Mouse (Mus musculus) gastrocnemius, postnatal 14 days (tissue): Measurements from ENCODE around the gene Xrn2. TPM values are rescaled to one million over a fixed set of nuclear protein-coding genes. Genes with fewer than 3 reads are reported as not detected.

Experiments
- DNase-seq: peaks from one replicate; pipeline ENCODE4 v3.0.0; 2021; ENCODE audit warnings: mixed read lengths
- intact Hi-C: fragments of 180-260 bp; cut with DNase I; formaldehyde crosslinking; loops from one replicate; pipeline ENCODE4 v1.15.1; 2025; ENCODE audit warnings: low total_unique reads
- total RNA-seq, 2 experiments: library from RNA; stranded (reverse); gene quantifications; 2 replicates each; pipeline ENCODE4 v1.2.3; 2021

Xrn2 gene
- total RNA-seq, 2 experiments from 2014 or later, result 17.7 to 20.9 TPM

- no peak for DNase-seq
- intact Hi-C loops, result no loop called here
Observed at GRCm38 (mm10) chr2:147035864-147036263, 23.1 kb downstream of the Xrn2 start.

- DNase-seq, result no peak
- intact Hi-C loops, result no loop called here
Observed at GRCm38 (mm10) chr2:147047051-147047450, 34.3 kb downstream of the Xrn2 start.

GRCm38 (mm10) chr2:147053229-147053892 lies 40.6 kb downstream of the Xrn2 start:
- DNase-seq, result no peak
- intact Hi-C loops, result no loop called here

GRCm38 (mm10) chr2:147067480-147068246 lies 54.9 kb downstream of the Xrn2 start:
- intact Hi-C loops, result no loop called here
- no peak for DNase-seq

- no peak for DNase-seq
- intact Hi-C loops, result no loop called here
Observed at GRCm38 (mm10) chr2:147069077-147069476, 56.3 kb downstream of the Xrn2 start.

- DNase-seq, result no peak
- intact Hi-C loops, result no loop called here
Observed at GRCm38 (mm10) chr2:147070305-147070704, 57.5 kb downstream of the Xrn2 start.

- intact Hi-C loops, result no loop called here
Observed at GRCm38 (mm10) chr2:147073962-147074361, 61.2 kb downstream of the Xrn2 start.

GRCm38 (mm10) chr2:147074399-147074798 lies 61.6 kb downstream of the Xrn2 start:
- intact Hi-C loops, result no loop called here
- DNase-seq, result no peak

More at GRCm38 (mm10) chr2:147073962-147074361, 61.2 kb downstream of the Xrn2 start:
- DNase-seq, result no peak

GRCm38 (mm10) chr2:147082391-147082790 lies 69.6 kb downstream of the Xrn2 start:
- intact Hi-C loops, result loop anchor here (10.0 kb wide), 1 partner anchor 248 kb away; no protein-coding TSS in a partner anchor
- no peak for DNase-seq

GRCm38 (mm10) chr2:147083471-147084365 lies 70.9 kb downstream of the Xrn2 start:
- DNase-seq, result peak; percentile 10

GRCm38 (mm10) chr2:147084366-147085071 lies 71.7 kb downstream of the Xrn2 start:
- peak; percentile 5 for DNase-seq
- intact Hi-C loops, result loop anchor here (10.0 kb wide), 1 partner anchor 250 kb away; no protein-coding TSS in a partner anchor

More at GRCm38 (mm10) chr2:147083471-147084365, 70.9 kb downstream of the Xrn2 start:
- intact Hi-C loops, result loop anchor here (10.0 kb wide), 1 partner anchor 249 kb away; no protein-coding TSS in a partner anchor

GRCm38 (mm10) chr2:147085072-147085870 lies 72.5 kb downstream of the Xrn2 start, which contains the start of gene Nkx2-4:
Gene Nkx2-4, minus strand, starts transcription at chr2:147085445.
- intact Hi-C loops, result loop anchor here (10.0 kb wide), 1 partner anchor 250 kb away; no protein-coding TSS in a partner anchor
- DNase-seq, result peak; percentile 5

GRCm38 (mm10) chr2:147085937-147086336 lies 73.1 kb downstream of the Xrn2 start:
- no peak for DNase-seq
- intact Hi-C loops, result loop anchor here (10.0 kb wide), 1 partner anchor 251 kb away; no protein-coding TSS in a partner anchor

GRCm38 (mm10) chr2:147086441-147086840 lies 73.6 kb downstream of the Xrn2 start:
- intact Hi-C loops, result loop anchor here (10.0 kb wide), 1 partner anchor 252 kb away; no protein-coding TSS in a partner anchor
- DNase-seq, result no peak

GRCm38 (mm10) chr2:147119736-147120135 lies 106.9 kb downstream of the Xrn2 start:
- DNase-seq, result no peak
- intact Hi-C loops, result no loop called here

GRCm38 (mm10) chr2:147127366-147127765 lies 114.6 kb downstream of the Xrn2 start:
- DNase-seq, result no peak
- intact Hi-C loops, result no loop called here
